Mouse (Mus musculus) lung, embryonic 16.5 days (tissue): ENCODE data around the gene 5730596B20Rik. TPM values are rescaled to one million over a fixed set of nuclear protein-coding genes. Genes with fewer than 3 reads are reported as not detected.

Experiments
- ATAC-seq: fragments of 200-750 bp; cut with Nextera tagmentation; 2 replicates; pipeline ENCODE4 v1.8.0; 2017; ENCODE audit warnings: low read depth, mild to moderate bottlenecking, moderate library complexity
- H3K27ac ChIP-seq: fragments of 300-500 bp; sonication (generic); 2 replicates; pipeline ENCODE4 v1.5.1; 2014; ENCODE audit warnings: mild to moderate bottlenecking, control low read depth, low read length
- H3K27me3 ChIP-seq: fragments of 300-500 bp; sonication (generic); 2 replicates; pipeline ENCODE4 v1.6.1; 2014; ENCODE audit warnings: low read depth, low read length, mixed read lengths; ENCODE audit not compliant: control insufficient read depth, insufficient read depth
- H3K36me3 ChIP-seq: fragments of 300-500 bp; sonication (generic); 2 replicates; pipeline ENCODE4 v1.6.1; 2014; ENCODE audit warnings: low read length; ENCODE audit not compliant: control insufficient read depth, insufficient read depth
- H3K4me1 ChIP-seq: fragments of 300-500 bp; sonication (generic); replicated peaks from 2 replicates; pipeline ENCODE4 v1.6.1; 2014; ENCODE audit warnings: low read length, mixed read lengths; ENCODE audit not compliant: control insufficient read depth, insufficient read depth
- H3K4me2 ChIP-seq: fragments of 300-500 bp; sonication (generic); 2 replicates; pipeline ENCODE4 v1.6.1; 2014; ENCODE audit warnings: low read depth, low read length, control low read depth
- H3K4me3 ChIP-seq: fragments of 300-500 bp; sonication (generic); 2 replicates; pipeline ENCODE4 v1.5.1; 2014; ENCODE audit warnings: mild to moderate bottlenecking, low read length, control low read depth
- H3K9ac ChIP-seq: fragments of 300-500 bp; sonication (generic); 2 replicates; pipeline ENCODE4 v1.6.1; 2014; ENCODE audit warnings: low read length, control low read depth
- H3K9me3 ChIP-seq: fragments of 300-500 bp; sonication (generic); 2 replicates; pipeline ENCODE4 v1.6.1; 2016; ENCODE audit warnings: low read length; ENCODE audit not compliant: control insufficient read depth
- WGBS: fragments of 180-500 bp; shearing (Covaris S2); extraction: QIAGEN DNeasy Blood & Tissue Kit; methylation state at CpG from one replicate; pipeline ENCODE4 v1.1.7; 2014; 5-methylcytosine and 5-hydroxymethylcytosine counted together
- polyA plus RNA-seq: library from polyadenylated mRNA; unstranded; fragments of >200 nt; fragmentation: Nextera tagmentation; extraction: Ambion mirVana; gene quantifications from 2 replicates; pipeline ENCODE4 v1.2.1, GENCODE M21; 2015

Gene 5730596B20Rik
- polyA plus RNA-seq, 1 experiment from 2014 or later: 2.5 TPM

DNA sequence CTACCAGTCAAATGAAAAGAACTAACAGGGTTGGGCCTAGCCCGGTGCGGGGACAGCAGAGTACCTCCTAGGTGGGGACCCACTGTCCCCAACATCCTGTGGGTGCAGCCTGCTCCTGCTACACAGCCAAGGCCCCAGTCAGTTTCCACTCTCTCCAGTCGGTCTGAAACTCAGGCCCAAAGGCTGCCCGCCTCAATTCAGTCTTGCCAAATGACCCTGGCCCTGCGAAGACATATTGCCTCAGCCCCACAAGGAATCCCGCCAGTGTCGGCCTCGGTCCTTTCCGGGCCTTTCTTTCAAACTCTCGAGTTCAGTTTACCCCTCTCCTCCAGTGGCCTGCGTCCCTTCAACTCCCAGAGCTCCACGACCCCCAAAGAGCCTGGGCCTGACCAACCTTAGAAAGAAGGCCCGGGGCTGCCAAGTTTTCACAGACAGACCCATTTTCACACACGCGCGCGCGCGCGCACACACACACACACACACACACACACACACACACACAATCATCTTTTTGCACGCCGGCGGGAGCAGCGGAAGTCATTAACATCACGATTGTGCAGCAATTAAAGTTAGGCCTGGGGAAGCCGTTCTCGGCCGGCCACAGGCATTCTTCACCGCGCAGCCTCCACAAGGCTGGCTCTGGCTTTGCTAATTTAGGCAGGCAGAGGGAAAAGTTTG, 22.9 kb downstream of the 5730596B20Rik start:
- peak overlapping the region; percentile 84 for H3K27ac ChIP-seq
- no peak for ATAC-seq
- peak overlapping the region; percentile 97 for H3K9ac ChIP-seq
- peaks cover 23% of the 10 kb centered on the region for H3K4me1 ChIP-seq
- peak overlapping the region; percentile 73 for H3K4me2 ChIP-seq
- H3K36me3 ChIP-seq: no peaks in the 10 kb centered on the region
- H3K27me3 ChIP-seq: peaks cover 50% of the 10 kb centered on the region
- WGBS: 7% methylated on average over 30 of the region's 30 CpGs
- H3K9me3 ChIP-seq: no peaks in the 10 kb centered on the region
- H3K4me3 ChIP-seq: peak overlapping the region; percentile 85

DNA sequence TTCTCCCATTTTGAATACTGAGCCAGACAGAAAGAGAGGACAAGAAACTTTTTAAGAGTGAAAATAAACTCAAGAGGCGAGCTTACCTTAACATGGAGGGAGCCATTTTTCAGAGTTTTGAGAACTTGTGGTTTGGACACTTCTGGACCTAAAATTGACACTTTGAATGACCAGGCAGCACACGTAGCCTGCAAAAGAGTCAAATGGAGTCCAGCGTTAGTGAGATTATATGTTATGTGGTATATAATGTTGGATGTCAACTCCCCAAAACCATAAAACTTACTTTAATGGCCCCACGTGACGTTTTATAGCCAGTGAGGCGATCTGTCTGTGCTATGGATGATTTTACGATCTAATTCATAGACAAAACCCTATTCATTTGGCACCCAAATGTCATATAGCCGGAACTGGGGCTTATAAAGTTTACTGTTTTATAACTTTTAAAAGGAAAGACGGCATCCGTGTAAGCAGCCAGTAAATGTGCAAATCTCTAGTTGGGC, 23.5 kb downstream of the 5730596B20Rik start:
- Histone ChIP-seq H3K4me3 (peak overlapping the region; percentile 85), H3K27me3 (peaks cover 46% of the 10 kb centered on the region), H3K27ac (peak overlapping the region; percentile 84), H3K36me3 (no peaks in the 10 kb centered on the region), H3K9ac (peak overlapping the region; percentile 97), H3K4me2 (peak overlapping the region; percentile 73), H3K9me3 (no peaks in the 10 kb centered on the region), H3K4me1 (peaks cover 20% of the 10 kb centered on the region)
- no peak for ATAC-seq
- 15% methylated on average over 10 of the region's 10 CpGs for WGBS

DNA sequence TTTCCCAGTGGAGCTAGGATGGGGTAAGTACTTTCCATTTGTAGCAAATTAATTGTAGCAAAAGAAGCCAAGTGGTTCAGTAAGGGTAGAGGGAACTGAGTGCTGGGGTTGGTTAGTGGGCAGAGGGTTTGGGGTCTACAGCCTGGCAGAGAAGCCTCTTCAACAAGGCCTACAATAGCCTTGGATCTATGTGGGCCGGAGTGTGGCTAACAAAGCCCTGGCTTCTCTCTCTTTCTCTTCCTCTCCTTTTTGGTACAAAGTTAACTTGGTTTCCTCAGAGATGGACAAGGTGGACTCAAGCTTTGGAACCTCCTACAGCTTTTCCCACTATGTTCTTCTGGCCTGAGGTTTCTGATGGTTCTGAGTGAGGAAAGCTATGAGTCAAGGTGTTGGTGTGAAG, 24.0 kb downstream of the 5730596B20Rik start:
- 9% methylated on average over 1 of the region's 1 CpGs for WGBS
- peak overlapping the region; percentile 84 for H3K27ac ChIP-seq
- peaks cover 46% of the 10 kb centered on the region for H3K27me3 ChIP-seq
- no peaks in the 10 kb centered on the region for H3K36me3 ChIP-seq
- peak overlapping the region; percentile 85 for H3K4me3 ChIP-seq
- peaks cover 15% of the 10 kb centered on the region for H3K4me1 ChIP-seq
- peak overlapping the region; percentile 97 for H3K9ac ChIP-seq
- ATAC-seq: no peak
- H3K9me3 ChIP-seq: no peaks in the 10 kb centered on the region
- peak overlapping the region; percentile 73 for H3K4me2 ChIP-seq

DNA sequence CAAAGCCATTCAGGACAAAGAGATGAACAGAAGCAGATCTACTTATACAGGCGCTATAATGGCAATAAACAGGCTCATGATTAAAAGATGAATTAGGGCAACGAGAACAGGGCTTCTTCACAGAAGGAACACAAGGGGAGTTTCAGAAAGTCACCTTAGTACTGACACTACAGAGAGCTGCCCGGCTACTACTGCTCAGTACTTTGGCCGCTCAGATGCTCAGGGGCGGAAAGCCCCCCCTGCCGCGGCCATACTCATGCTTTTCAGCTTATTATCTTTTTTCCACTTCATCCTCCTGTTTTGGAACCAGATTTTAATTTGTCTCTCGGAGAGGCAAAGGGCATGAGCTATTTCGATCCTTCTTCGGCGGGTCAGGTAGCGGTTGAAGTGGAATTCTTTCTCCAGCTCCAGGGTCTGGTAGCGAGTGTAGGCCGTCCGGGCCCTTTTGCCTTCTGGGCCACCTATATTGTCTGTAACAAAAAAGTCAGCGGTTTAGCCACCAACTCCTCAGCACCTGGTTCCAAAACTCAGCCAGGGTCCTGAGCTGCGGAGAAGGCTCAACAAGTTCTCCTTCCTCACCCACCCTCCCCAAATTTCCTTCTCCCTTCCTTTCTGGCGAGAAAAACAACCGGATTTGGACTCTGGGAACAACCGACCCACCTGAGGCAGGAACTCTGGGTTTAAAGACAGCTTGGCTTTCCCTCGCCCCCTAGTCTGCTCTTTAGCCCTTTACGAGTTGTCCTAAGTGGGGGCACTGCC, 25.2 kb downstream of the 5730596B20Rik start:
- peaks cover 52% of the 10 kb centered on the region for H3K27me3 ChIP-seq
- H3K27ac ChIP-seq: peak overlapping the region; percentile 93
- H3K4me2 ChIP-seq: peak overlapping the region; percentile 73

DNA sequence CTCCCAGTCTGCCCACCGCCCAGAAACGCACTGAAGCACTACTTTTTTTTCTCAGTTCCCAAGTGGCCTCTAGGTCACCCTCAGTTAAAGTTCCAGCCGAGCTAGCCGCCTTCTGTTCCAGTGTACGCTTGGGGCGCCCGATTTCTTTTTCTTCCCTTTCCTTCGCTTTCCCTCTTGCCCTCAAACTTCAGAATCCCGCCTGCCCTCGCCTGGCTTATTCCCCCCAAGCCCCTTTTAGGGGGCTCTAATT, 25.7 kb downstream of the 5730596B20Rik start:
- H3K27me3 ChIP-seq: peaks cover 51% of the 10 kb centered on the region
- H3K36me3 ChIP-seq: no peaks in the 10 kb centered on the region
- 2% methylated on average over 10 of the region's 10 CpGs for WGBS
- H3K27ac ChIP-seq: peak overlapping the region; percentile 93
- H3K9me3 ChIP-seq: no peaks in the 10 kb centered on the region
- no peak for ATAC-seq
- H3K4me1 ChIP-seq: peaks cover 7% of the 10 kb centered on the region
- peak overlapping the region; percentile 73 for H3K4me2 ChIP-seq
- peak overlapping the region; percentile 97 for H3K9ac ChIP-seq
- peak overlapping the region; percentile 85 for H3K4me3 ChIP-seq

More for the DNA sequence above, 25.2 kb downstream of the 5730596B20Rik start:
- no peak for ATAC-seq
- peak overlapping the region; percentile 85 for H3K4me3 ChIP-seq
- WGBS: 5% methylated on average over 22 of the region's 22 CpGs
- H3K9ac ChIP-seq: peak overlapping the region; percentile 97
- no peaks in the 10 kb centered on the region for H3K36me3 ChIP-seq
- H3K9me3 ChIP-seq: no peaks in the 10 kb centered on the region
- peaks cover 9% of the 10 kb centered on the region for H3K4me1 ChIP-seq

DNA sequence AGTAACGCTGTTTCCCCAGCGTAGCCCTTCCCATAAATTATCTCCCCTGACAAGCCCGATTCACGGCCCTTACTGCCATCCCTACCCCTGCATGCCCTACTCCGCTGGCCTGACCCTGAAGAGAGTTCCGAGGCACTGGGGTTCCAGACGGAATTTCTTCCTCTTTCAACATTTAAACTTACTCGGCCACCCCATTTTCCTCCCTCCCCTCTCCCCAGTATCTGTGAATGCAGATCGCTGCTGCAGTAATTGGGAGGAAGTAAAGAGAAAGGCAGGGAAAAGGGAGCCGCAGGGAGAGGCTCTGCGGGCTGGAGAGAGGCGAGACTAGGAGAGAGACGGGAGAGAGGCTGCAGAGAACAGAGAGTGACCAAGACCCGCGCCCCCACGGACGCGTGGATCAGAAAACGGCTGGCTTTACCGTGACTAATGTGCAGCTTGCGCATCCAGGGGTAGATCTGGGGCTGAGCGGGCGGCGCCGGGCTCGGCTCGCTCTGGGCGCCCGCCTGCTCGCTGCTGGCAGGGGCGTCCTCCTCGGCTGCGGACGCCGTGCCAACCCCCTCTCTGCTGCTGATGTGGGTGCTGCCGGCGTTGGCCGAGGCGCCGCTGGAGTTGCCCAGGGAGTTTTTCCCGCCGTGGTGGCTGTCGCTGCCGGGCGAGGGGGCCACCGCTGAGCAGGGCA, 26.2 kb downstream of the 5730596B20Rik start:
- Histone ChIP-seq H3K27me3 (peaks cover 55% of the 10 kb centered on the region), H3K9me3 (no peaks in the 10 kb centered on the region), H3K27ac (peak overlapping the region; percentile 93), H3K4me1 (peaks cover 6% of the 10 kb centered on the region), H3K4me2 (peak overlapping the region; percentile 73), H3K9ac (peak overlapping the region; percentile 97), H3K36me3 (no peaks in the 10 kb centered on the region), H3K4me3 (peak overlapping the region; percentile 85)
- no peak; the same call in 1 of the 2 replicates for ATAC-seq
- WGBS: under 1% methylated on average over 45 of the region's 46 CpGs

DNA sequence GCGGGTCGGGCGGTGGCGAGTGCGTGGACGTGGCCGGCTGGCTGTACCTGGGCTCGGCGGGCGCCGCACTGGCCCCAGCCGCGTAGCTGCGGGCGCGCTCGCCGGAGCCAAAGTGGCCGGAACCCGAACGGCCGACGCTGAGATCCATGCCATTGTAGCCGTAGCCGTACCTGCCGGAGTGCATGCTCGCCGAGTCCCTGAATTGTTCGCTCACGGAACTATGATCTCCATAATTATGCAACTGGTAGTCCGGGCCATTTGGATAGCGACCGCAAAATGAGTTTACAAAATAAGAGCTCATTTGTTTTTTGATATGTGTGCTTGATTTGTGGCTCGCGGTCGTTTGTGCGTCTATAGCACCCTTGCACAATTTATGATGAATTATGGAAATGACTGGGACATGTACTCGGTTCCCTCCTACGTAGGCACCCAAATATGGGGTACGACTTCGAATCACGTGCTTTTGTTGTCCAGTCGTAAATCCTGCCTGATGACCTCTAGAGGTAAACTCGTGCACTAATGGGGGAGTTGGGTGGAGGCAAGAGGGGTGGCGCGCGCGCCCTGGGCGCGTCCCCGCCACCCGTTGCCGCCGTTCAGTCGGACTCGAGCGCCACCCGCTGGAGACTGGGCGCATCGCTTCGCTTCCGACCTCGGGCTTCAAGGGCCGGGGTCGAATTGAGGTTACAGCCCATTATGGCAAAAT, 26.9 kb downstream of the 5730596B20Rik start, which contains the start of gene Hoxa5:
TSS of gene Hoxa5 (minus strand) at position 538 of the 703 bp plus-strand sequence.
- peak; percentile 91 for ATAC-seq
- under 1% methylated on average over 65 of the region's 65 CpGs for WGBS

DNA sequence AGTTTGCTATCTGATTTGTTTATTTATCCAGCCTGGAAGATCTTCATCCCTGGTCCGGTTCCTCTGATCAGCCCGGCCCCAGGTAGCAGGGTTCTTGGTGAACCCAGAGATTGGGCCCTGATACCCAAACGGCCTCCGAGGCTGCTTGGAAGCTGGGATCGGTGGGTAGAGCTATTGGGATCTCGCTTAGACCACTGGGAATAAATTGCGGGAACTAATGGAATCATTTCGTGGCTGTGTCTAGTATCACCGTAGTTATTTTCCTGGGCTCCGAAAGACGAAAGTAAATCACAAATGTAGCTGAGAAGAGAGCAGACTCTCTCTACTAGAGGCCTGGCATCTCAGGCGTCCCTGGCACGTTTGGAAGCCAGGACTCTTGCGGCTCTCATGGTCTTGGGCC, 27.9 kb downstream of the 5730596B20Rik start:
- peaks cover 53% of the 10 kb centered on the region for H3K27me3 ChIP-seq

More for the DNA sequence above, 26.9 kb downstream of the 5730596B20Rik start, which contains the start of gene Hoxa5:
- peaks cover 2% of the 10 kb centered on the region; the same call in 1 of the 2 replicates for H3K4me1 ChIP-seq
- H3K27ac ChIP-seq: peak within 1 kb of the TSS; percentile 93
- peak within 1 kb of the TSS; percentile 97 for H3K9ac ChIP-seq
- H3K27me3 ChIP-seq: peaks cover 55% of the 10 kb centered on the region
- H3K4me2 ChIP-seq: peak within 1 kb of the TSS; percentile 73
- no peaks in the 10 kb centered on the region for H3K9me3 ChIP-seq
- no peaks in the 10 kb centered on the region for H3K36me3 ChIP-seq
- peak within 1 kb of the TSS; percentile 85 for H3K4me3 ChIP-seq

More for the DNA sequence above, 27.9 kb downstream of the 5730596B20Rik start:
- H3K4me2 ChIP-seq: peak overlapping the region; percentile 73
- peak overlapping the region; percentile 85 for H3K4me3 ChIP-seq
- peak overlapping the region; percentile 59 for H3K9ac ChIP-seq
- H3K4me1 ChIP-seq: peaks cover 2% of the 10 kb centered on the region; the same call in 1 of the 2 replicates
- 12% methylated on average over 14 of the region's 14 CpGs for WGBS
- H3K27ac ChIP-seq: peak overlapping the region; percentile 73
- no peaks in the 10 kb centered on the region for H3K36me3 ChIP-seq
- no peak for ATAC-seq
- H3K9me3 ChIP-seq: no peaks in the 10 kb centered on the region
